Mouse (Mus musculus) MEL (cell line): ENCODE results near the gene Trappc11. TPM values are rescaled to one million over a fixed set of nuclear protein-coding genes. Genes with fewer than 3 reads are reported as not detected.

Experiments used
- DNase-seq: peaks from one replicate; pipeline ENCODE4 v3.0.0; 2011; ENCODE audit warnings: low read depth, low spot score
- H3K27ac ChIP-seq: 2 replicates; pipeline ENCODE4 v1.5.1; 2012; ENCODE audit warnings: low read depth, mild to moderate bottlenecking, control low read depth, low read length, moderate library complexity; ENCODE audit not compliant: control insufficient read depth
- H3K27me3 ChIP-seq, 2 experiments: fragments of 150-350 bp in 1 of 2; sonication (generic) in 1 of 2; 2 replicates each; pipeline ENCODE4 v1.6.1; 2012; ENCODE audit warnings: low read length in 2 of 2, mild to moderate bottlenecking in 2 of 2, improper control_type of control experiment in 1 of 2, moderate library complexity in 1 of 2; ENCODE audit not compliant: insufficient read depth in 2 of 2, control insufficient read depth in 1 of 2
- H3K36me3 ChIP-seq, 2 experiments: 2 replicates each; pipeline ENCODE4 v1.6.1; 2012 to 2014; ENCODE audit warnings: low read length in 2 of 2, improper control_type of control experiment in 1 of 2, inconsistent platforms in 1 of 2, mild to moderate bottlenecking in 1 of 2; ENCODE audit not compliant: insufficient read depth in 2 of 2, control insufficient read depth in 1 of 2
- H3K4me1 ChIP-seq, 2 experiments: fragments of 150-350 bp in 1 of 2; sonication (generic) in 1 of 2; 2 replicates each; pipeline ENCODE4 v1.6.1; 2012; ENCODE audit warnings: low read length in 2 of 2, improper control_type of control experiment in 1 of 2, mild to moderate bottlenecking in 1 of 2; ENCODE audit not compliant: insufficient read depth in 2 of 2, control insufficient read depth in 1 of 2
- H3K4me3 ChIP-seq, 2 experiments: fragments of 150-350 bp in 1 of 2; sonication (generic) in 1 of 2; 2 replicates each; pipeline ENCODE4 v1.5.1; 2012; ENCODE audit warnings: low read depth in 2 of 2, low read length in 2 of 2, mild to moderate bottlenecking in 2 of 2, moderate library complexity in 2 of 2, control low read depth in 1 of 2, improper control_type of control experiment in 1 of 2; ENCODE audit not compliant: control insufficient read depth in 1 of 2, insufficient read depth in 1 of 2
- H3K79me2 ChIP-seq: 2 replicates; pipeline ENCODE4 v1.6.1; 2012; ENCODE audit warnings: mild to moderate bottlenecking, low read length, moderate library complexity; ENCODE audit not compliant: control insufficient read depth, poor library complexity, insufficient read depth
- H3K9ac ChIP-seq: 2 replicates; pipeline ENCODE4 v1.6.1; 2012; ENCODE audit warnings: low read depth, mild to moderate bottlenecking, control low read depth, low read length, moderate library complexity; ENCODE audit not compliant: control insufficient read depth, poor library complexity, severe bottlenecking
- H3K9me3 ChIP-seq: fragments of 150-350 bp; sonication (generic); replicated peaks from 2 replicates; pipeline ENCODE4 v1.6.1; 2012; ENCODE audit warnings: mild to moderate bottlenecking, low read length, improper control_type of control experiment, moderate library complexity; ENCODE audit not compliant: insufficient read depth
- BHLHE40 ChIP-seq: IDR thresholded peaks from 2 replicates; pipeline ENCODE4 v1.6.1; 2012; ENCODE audit warnings: low read depth, mild to moderate bottlenecking, inconsistent platforms, low read length, improper control_type of control experiment, borderline replicate concordance
- CHD1 ChIP-seq: IDR thresholded peaks from 2 replicates; pipeline ENCODE4 v1.6.1; 2012; ENCODE audit warnings: low read depth, mild to moderate bottlenecking, inconsistent platforms, low read length, improper control_type of control experiment
- CHD2 ChIP-seq: IDR thresholded peaks from 2 replicates; pipeline ENCODE4 v1.6.1; 2011; ENCODE audit warnings: low read length, improper control_type of control experiment
- CTCF ChIP-seq, 3 experiments: IDR thresholded peaks in 2 of 3; conservative IDR thresholded peaks in 1 of 3; 2 replicates each; pipeline ENCODE4 v1.5.1; 2011 to 2012; ENCODE audit warnings: low read length in 3 of 3, low read depth in 2 of 3, mild to moderate bottlenecking in 2 of 3, improper control_type of control experiment in 1 of 3, inconsistent platforms in 1 of 3, mixed read lengths in 1 of 3, moderate library complexity in 1 of 3; ENCODE audit not compliant: control insufficient read depth in 1 of 3, insufficient read depth in 1 of 3, poor library complexity in 1 of 3, severe bottlenecking in 1 of 3
- E2F4 ChIP-seq: IDR thresholded peaks from 2 replicates; pipeline ENCODE4 v1.6.1; 2011; ENCODE audit warnings: low read depth, low read length, improper control_type of control experiment, borderline replicate concordance
- ELF1 ChIP-seq: IDR thresholded peaks from 2 replicates; pipeline ENCODE4 v1.6.1; 2014; ENCODE audit warnings: low read depth, mild to moderate bottlenecking, inconsistent platforms, low read length, improper control_type of control experiment, moderate library complexity
- EP300 ChIP-seq, 2 experiments: IDR thresholded peaks; 2 replicates each; pipeline ENCODE4 v1.6.1; 2011; ENCODE audit warnings: improper control_type of control experiment in 2 of 2, low read length in 2 of 2, low read depth in 1 of 2, mild to moderate bottlenecking in 1 of 2
- ETS1 ChIP-seq: IDR thresholded peaks from 2 replicates; pipeline ENCODE4 v1.6.1; 2012; ENCODE audit warnings: low read depth, mild to moderate bottlenecking, inconsistent platforms, low read length, improper control_type of control experiment, moderate library complexity
- GABPA ChIP-seq: IDR thresholded peaks from 2 replicates; pipeline ENCODE4 v1.6.1; 2012; ENCODE audit warnings: low read depth, mild to moderate bottlenecking, inconsistent platforms, low read length, improper control_type of control experiment, moderate library complexity
- HCFC1 ChIP-seq: IDR thresholded peaks from 2 replicates; pipeline ENCODE4 v1.6.1; 2012; ENCODE audit warnings: low read depth, mild to moderate bottlenecking, inconsistent platforms, low read length, improper control_type of control experiment, moderate library complexity
- JUND ChIP-seq: IDR thresholded peaks from 2 replicates; pipeline ENCODE4 v1.6.1; 2011; ENCODE audit warnings: low read depth, mild to moderate bottlenecking, improper control_type of control experiment, low read length
- KAT2A ChIP-seq: conservative IDR thresholded peaks from 2 replicates; pipeline ENCODE4 v1.6.1; 2012; ENCODE audit warnings: low read depth, low read length, improper control_type of control experiment, inconsistent platforms
- MAFK ChIP-seq: IDR thresholded peaks from 2 replicates; pipeline ENCODE4 v1.6.1; 2011; ENCODE audit warnings: low read depth, mild to moderate bottlenecking, low read length, improper control_type of control experiment, borderline replicate concordance
- MAX ChIP-seq: IDR thresholded peaks from 2 replicates; pipeline ENCODE4 v1.6.1; 2011; ENCODE audit warnings: low read length, improper control_type of control experiment
- MAZ ChIP-seq: IDR thresholded peaks from 2 replicates; pipeline ENCODE4 v1.6.1; 2012; ENCODE audit warnings: low read depth, mild to moderate bottlenecking, inconsistent platforms, low read length, improper control_type of control experiment
- MEF2A ChIP-seq: IDR thresholded peaks from 2 replicates; pipeline ENCODE4 v1.6.1; 2014; ENCODE audit warnings: low read depth, mild to moderate bottlenecking, inconsistent platforms, low read length, improper control_type of control experiment; ENCODE audit not compliant: poor library complexity, insufficient replicate concordance, severe bottlenecking; ENCODE audit errors: extremely low read depth
- MXI1 ChIP-seq: IDR thresholded peaks from 2 replicates; pipeline ENCODE4 v1.6.1; 2011; ENCODE audit warnings: mild to moderate bottlenecking, low read depth, low read length, improper control_type of control experiment
- MYB ChIP-seq: IDR thresholded peaks from 2 replicates; pipeline ENCODE4 v1.6.1; 2011; ENCODE audit warnings: mild to moderate bottlenecking, low read depth, low read length, improper control_type of control experiment
- MYC ChIP-seq: IDR thresholded peaks from 2 replicates; pipeline ENCODE4 v1.6.1; 2011; ENCODE audit warnings: low read depth, mild to moderate bottlenecking, low read length, improper control_type of control experiment, moderate library complexity
- NELFE ChIP-seq: IDR thresholded peaks from 2 replicates; pipeline ENCODE4 v1.6.1; 2011; ENCODE audit warnings: low read depth, low read length, improper control_type of control experiment
- NRF1 ChIP-seq: IDR thresholded peaks from 2 replicates; pipeline ENCODE4 v1.6.1; 2014; ENCODE audit warnings: low read depth, mild to moderate bottlenecking, inconsistent platforms, low read length, improper control_type of control experiment, moderate library complexity; ENCODE audit not compliant: poor library complexity, insufficient read depth, severe bottlenecking
- POLR2A ChIP-seq, 2 experiments: IDR thresholded peaks; 2 replicates each; pipeline ENCODE4 v1.6.1; 2011 to 2012; ENCODE audit warnings: low read length in 2 of 2, mild to moderate bottlenecking in 2 of 2, control low read depth in 1 of 2, improper control_type of control experiment in 1 of 2, low read depth in 1 of 2, moderate library complexity in 1 of 2; ENCODE audit not compliant: control insufficient read depth in 1 of 2, insufficient read depth in 1 of 2, poor library complexity in 1 of 2
- POLR2AphosphoS2 ChIP-seq: IDR thresholded peaks from 2 replicates; pipeline ENCODE4 v1.6.1; 2011; ENCODE audit warnings: low read length, improper control_type of control experiment
- POLR2AphosphoS5 ChIP-seq: IDR thresholded peaks from 2 replicates; pipeline ENCODE4 v1.6.1; 2012; ENCODE audit warnings: low read depth, borderline replicate concordance, mild to moderate bottlenecking, inconsistent platforms, low read length, moderate library complexity, mixed read lengths
- RAD21 ChIP-seq: IDR thresholded peaks from 2 replicates; pipeline ENCODE4 v1.6.1; 2011; ENCODE audit warnings: mild to moderate bottlenecking, low read depth, low read length, improper control_type of control experiment
- RCOR1 ChIP-seq: IDR thresholded peaks from 2 replicates; pipeline ENCODE4 v1.6.1; 2012; ENCODE audit warnings: low read depth, mild to moderate bottlenecking, inconsistent platforms, low read length, improper control_type of control experiment
- SIN3A ChIP-seq: IDR thresholded peaks from 2 replicates; pipeline ENCODE4 v1.6.1; 2012; ENCODE audit warnings: low read length, improper control_type of control experiment, inconsistent platforms
- SMC3 ChIP-seq: IDR thresholded peaks from 2 replicates; pipeline ENCODE4 v1.6.1; 2011; ENCODE audit warnings: low read depth, low read length, improper control_type of control experiment
- TAL1 ChIP-seq: IDR thresholded peaks from 2 replicates; pipeline ENCODE4 v1.6.1; 2012; ENCODE audit warnings: mild to moderate bottlenecking, inconsistent platforms, low read length, moderate library complexity, mixed read lengths
- TBP ChIP-seq: IDR thresholded peaks from 2 replicates; pipeline ENCODE4 v1.8.0; 2011; ENCODE audit warnings: low read depth, low read length, improper control_type of control experiment
- TCF12 ChIP-seq: IDR thresholded peaks from 2 replicates; pipeline ENCODE4 v1.6.1; 2014; ENCODE audit warnings: low read depth, mild to moderate bottlenecking, inconsistent platforms, low read length, improper control_type of control experiment, moderate library complexity
- UBTF ChIP-seq: IDR thresholded peaks from 2 replicates; pipeline ENCODE4 v1.6.1; 2012; ENCODE audit warnings: low read depth, mild to moderate bottlenecking, inconsistent platforms, low read length, improper control_type of control experiment, moderate library complexity, borderline replicate concordance; ENCODE audit not compliant: insufficient read depth
- USF1 ChIP-seq: IDR thresholded peaks from 2 replicates; pipeline ENCODE4 v1.6.1; 2014; ENCODE audit warnings: low read depth, mild to moderate bottlenecking, inconsistent platforms, low read length, improper control_type of control experiment, moderate library complexity
- USF2 ChIP-seq, 2 experiments: IDR thresholded peaks; 2 replicates each; pipeline ENCODE4 v1.6.1; 2011 to 2012; ENCODE audit warnings: improper control_type of control experiment in 2 of 2, low read length in 2 of 2, borderline replicate concordance in 1 of 2, inconsistent platforms in 1 of 2, low read depth in 1 of 2, mild to moderate bottlenecking in 1 of 2; ENCODE audit not compliant: insufficient read depth in 1 of 2
- ZC3H11A ChIP-seq: IDR thresholded peaks from 2 replicates; pipeline ENCODE4 v1.6.1; 2012; ENCODE audit warnings: low read depth, mild to moderate bottlenecking, inconsistent platforms, low read length, improper control_type of control experiment
- ZKSCAN1 ChIP-seq: IDR thresholded peaks from 2 replicates; pipeline ENCODE4 v1.6.1; 2012; ENCODE audit warnings: low read depth, mild to moderate bottlenecking, inconsistent platforms, low read length, improper control_type of control experiment, moderate library complexity
- ZMIZ1 ChIP-seq: IDR thresholded peaks from 2 replicates; pipeline ENCODE4 v1.6.1; 2012; ENCODE audit warnings: low read depth, mild to moderate bottlenecking, inconsistent platforms, low read length, improper control_type of control experiment, moderate library complexity
- ZNF384 ChIP-seq: IDR thresholded peaks from 2 replicates; pipeline ENCODE4 v1.6.1; 2012; ENCODE audit warnings: low read depth, mild to moderate bottlenecking, inconsistent platforms, low read length, improper control_type of control experiment
- polyA plus RNA-seq, 2 experiments: library from polyadenylated mRNA; stranded (reverse) in 1 of 2; unstranded in 1 of 2; fragments of >175 nt in 1 of 2; fragments of >200 nt in 1 of 2; gene quantifications; 2 replicates each; pipeline versions ENCODE4 v1.2.1 to v1.2.4; 2012; ENCODE audit warnings: low replicate concordance in 2 of 2, low read depth in 1 of 2; ENCODE audit not compliant: insufficient read length in 2 of 2, insufficient read depth in 1 of 2, missing spikeins in 1 of 2
- total RNA-seq: library from RNA; depleted of rRNA; stranded (reverse); fragments of 300-350 nt; gene quantifications from 2 replicates; pipeline ENCODE4 v1.2.3, GENCODE M21; 2012

The Trappc11 gene
- total and polyA plus RNA-seq, 3 experiments, result 22.8 to 30.1 TPM; not detected in 1

DNA sequence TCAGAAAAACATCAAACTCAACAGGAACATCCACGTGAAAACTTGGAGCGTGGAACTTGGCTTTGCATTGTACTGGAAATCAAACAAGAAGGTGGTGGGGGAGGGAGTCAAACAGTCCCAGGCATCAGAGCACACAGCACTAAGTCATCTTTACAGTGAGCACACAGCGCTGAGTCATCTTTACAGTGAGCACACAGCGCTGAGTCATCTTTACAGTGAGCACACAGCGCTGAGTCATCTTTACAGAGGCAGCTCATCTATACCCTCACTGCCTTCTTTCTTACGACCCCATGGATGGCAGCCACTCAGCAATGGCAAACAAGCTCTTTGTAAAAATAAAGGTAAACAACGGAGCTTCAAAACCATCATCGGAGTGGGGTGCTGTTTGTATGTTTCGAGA, 22.3 kb downstream of the Trappc11 start:
- H3K79me2 ChIP-seq, result no peaks in the 10 kb centered on the region
- H3K9ac ChIP-seq, result no peak overlapping the region
- H3K4me1 ChIP-seq, result peaks cover 7% of the 10 kb centered on the region in 2 experiments; a peak in 3 of 4 replicates
- H3K9me3 ChIP-seq, result no peaks in the 10 kb centered on the region
- peaks cover 2 to 10% of the 10 kb centered on the region in 2 experiments; a peak in 3 of 4 replicates for H3K36me3 ChIP-seq
- H3K27me3 ChIP-seq, result no peaks in the 10 kb centered on the region
- no peak overlapping the region for H3K4me3 ChIP-seq
- no peak overlapping the region; the same call in 1 of the 2 replicates for H3K27ac ChIP-seq
- peak; percentile 58 for DNase-seq
- TF ChIP-seq EP300 (IDR thresholded peaks at IDR 0.05; ENCODE audit: low read depth in 1 of 2, low read length in 2 of 2) (peak; percentile 28 to 45; a peak in 2 of 4 replicates), SIN3A (no peak), ZNF384 (no peak), ELF1 (no peak), ZKSCAN1 (no peak), GABPA (peak; percentile 55; the same call in 1 of the 2 replicates), CHD1 (no peak), TCF12 (no peak), POLR2AphosphoS5 (no peak), ZC3H11A (no peak), CTCF (IDR thresholded peaks at IDR 0.05 in 2 of 3, conservative IDR thresholded peaks at IDR 0.05 in 1 of 3; ENCODE audit: control insufficient read depth in 1 of 3, insufficient read depth in 1 of 3, low read depth in 2 of 3, low read length in 3 of 3, poor library complexity in 1 of 3, severe bottlenecking in 1 of 3) (no peak), MYB (no peak), MAX (no peak), MAFK (peak; percentile 92), ETS1 (peak; percentile 88), BHLHE40 (no peak), MXI1 (no peak), RCOR1 (no peak), HCFC1 (no peak), POLR2AphosphoS2 (no peak), MEF2A (no peak), USF1 (no peak), UBTF (no peak), E2F4 (no peak), USF2 (IDR thresholded peaks at IDR 0.05; ENCODE audit: borderline replicate concordance in 1 of 2, insufficient read depth in 1 of 2, low read depth in 1 of 2, low read length in 2 of 2) (no peak), NRF1 (no peak), ZMIZ1 (no peak), TBP (no peak), TAL1 (no peak), RAD21 (no peak), POLR2A (IDR thresholded peaks at IDR 0.05; ENCODE audit: control insufficient read depth in 1 of 2, insufficient read depth in 1 of 2, low read depth in 1 of 2, low read length in 2 of 2, poor library complexity in 1 of 2) (no peak), KAT2A (no peak), MYC (0 out of 2 replicates have a peak, but pooled peaks have one; percentile 32), JUND (peak; percentile 74; the same call in 1 of the 2 replicates), SMC3 (no peak), NELFE (no peak), MAZ (no peak), CHD2 (no peak)
